Mouse (Mus musculus) megakaryocyte, embryonic 14.5 days (primary cell): Measurements from ENCODE around the gene Dennd5b.

Source experiments
- FLI1 ChIP-seq: IDR thresholded peaks from 2 replicates; pipeline ENCODE4 v1.6.1; 2012; ENCODE audit warnings: low read length, inconsistent platforms, mixed read lengths
- GATA1 ChIP-seq: IDR thresholded peaks from 3 replicates; pipeline ENCODE4 v1.6.1; 2012; ENCODE audit warnings: mixed read lengths, low read length, inconsistent platforms, borderline replicate concordance

DNA sequence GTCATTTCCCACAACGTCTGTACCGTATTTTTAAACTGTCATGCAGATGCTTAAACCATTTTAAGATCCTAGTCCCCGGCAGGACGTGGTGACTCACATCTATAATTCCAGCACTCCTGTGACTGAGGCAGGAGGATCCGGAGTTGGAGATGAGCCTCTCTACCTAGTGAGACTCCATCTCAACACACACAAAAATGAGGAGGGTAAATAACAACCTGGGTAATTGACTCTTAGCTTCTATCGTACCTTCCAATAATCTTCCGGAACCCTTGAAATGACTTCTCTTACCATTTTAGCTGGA is 413 bp upstream of the Dennd5b start:
- TF ChIP-seq FLI1 (no peak), GATA1 (no peak)
